Mouse (Mus musculus): ENCODE results near the gene Otud4. TPM values are rescaled to one million over a fixed set of nuclear protein-coding genes. Genes with fewer than 3 reads are reported as not detected.
"Not testable (repeated sequence)": the region's sequence is repeated elsewhere in the genome, so short reads cannot be mapped to it uniquely, and the experiment has no call there.

The Otud4 gene
- polyA plus RNA-seq, 1 experiment from 2014 or later, result 27.1 TPM

DNA sequence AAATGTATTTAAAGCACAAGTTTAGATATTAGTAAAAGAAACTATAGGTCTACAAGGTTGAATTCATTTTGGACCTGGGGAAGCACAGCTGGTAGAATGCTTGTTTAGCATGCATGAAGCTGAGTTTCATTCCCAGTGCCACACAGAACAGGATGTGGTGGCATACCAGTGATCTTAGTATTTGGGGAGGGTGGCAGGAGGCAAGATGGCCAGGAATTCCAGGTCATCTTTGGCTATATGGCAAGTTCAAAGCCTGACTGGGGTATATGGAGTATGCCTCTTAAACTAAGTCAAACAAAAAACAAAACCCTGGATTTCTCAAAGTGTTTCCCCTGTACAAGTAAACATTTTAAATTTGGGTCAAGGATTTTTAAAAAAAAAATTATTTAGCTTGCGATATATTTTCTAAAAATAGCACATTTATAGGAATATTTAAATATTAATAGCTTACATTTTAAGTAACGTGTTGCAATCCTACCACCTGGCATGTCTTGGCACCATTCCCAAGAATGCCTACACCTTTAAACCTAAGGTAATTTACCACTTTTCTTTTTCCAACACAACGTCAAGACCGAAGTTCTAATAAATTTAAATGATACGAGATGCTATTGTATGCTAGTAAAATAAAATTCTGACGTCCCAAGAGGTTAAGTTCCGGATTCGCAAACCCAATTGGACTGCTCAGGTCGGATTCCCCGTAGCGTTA lies 1.3 kb upstream of the Otud4 start:
- Histone ChIP-seq H3K27me3 (ENCODE audit: insufficient read depth, low read length) (no peaks in the 10 kb centered on the region), H3K9ac (peak overlapping the region; percentile 90), H3K9me3 (ENCODE audit: low read depth, low read length) (no peaks in the 10 kb centered on the region), H3K27ac (ENCODE audit: low read depth) (peak overlapping the region; percentile 89), H3K4me3 (ENCODE audit: low read depth, low read length) (peak overlapping the region; percentile 93), H3K4me1 (ENCODE audit: insufficient read depth) (peaks cover 16% of the 10 kb centered on the region), H3K36me3 (ENCODE audit: insufficient read depth) (no peaks in the 10 kb centered on the region), H3K4me2 (peak overlapping the region; percentile 72)
- 5% methylated on average over 11 of the region's 11 CpGs for WGBS
- DNase-seq, result peak; percentile 65
- TF ChIP-seq CTCF (IDR thresholded peaks at IDR 0.05; ENCODE audit: low read depth), result no peak
- no peak for ATAC-seq (ENCODE audit: insufficient read depth)

DNA sequence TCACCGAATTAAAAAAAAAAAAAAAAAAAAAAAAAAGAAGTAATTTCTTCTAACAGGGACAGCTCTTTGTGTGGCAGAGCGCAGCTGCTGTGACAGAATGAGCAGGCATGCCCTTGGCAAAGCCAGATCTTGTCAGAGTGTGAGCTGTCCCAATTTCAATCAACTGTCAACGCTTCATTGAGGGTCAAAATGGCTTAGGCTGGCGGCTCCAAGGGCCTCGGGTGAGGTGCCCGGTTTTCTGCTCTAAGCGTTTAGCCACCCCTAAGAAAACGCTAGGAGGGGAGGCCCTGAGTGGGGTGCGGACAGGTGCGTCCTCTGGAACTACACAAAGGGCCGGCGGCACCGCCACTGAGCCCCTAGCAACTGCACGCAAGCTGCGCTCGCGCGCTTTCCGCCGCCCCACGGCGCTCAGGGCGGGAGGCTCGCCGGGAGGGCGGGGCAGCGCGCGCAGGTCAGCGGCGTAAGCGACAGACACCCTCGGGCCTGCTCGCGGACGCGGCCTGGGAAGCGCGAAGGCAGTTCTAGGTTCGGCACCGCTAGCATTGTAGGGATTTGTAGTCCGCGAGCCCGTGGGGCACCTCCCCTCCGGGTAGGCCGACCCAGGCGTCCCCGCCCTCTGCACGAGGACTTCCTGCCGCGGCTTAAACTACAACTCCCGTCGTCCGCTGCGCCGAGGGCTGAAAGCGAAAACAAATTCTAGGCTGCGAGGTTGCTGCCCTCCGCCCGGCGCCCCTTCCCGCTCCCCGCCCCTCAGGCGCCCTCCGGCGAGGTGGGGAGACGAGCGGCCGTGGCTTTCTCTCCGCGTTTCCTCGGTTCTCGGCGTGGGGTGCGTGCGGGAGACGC lies 490 bp upstream of the Otud4 start:
- peak overlapping the region; percentile 93 for H3K4me3 ChIP-seq (ENCODE audit: low read depth, low read length)
- H3K9me3 ChIP-seq (ENCODE audit: low read depth, low read length), result no peaks in the 10 kb centered on the region
- DNase-seq (peak; percentile 99), ATAC-seq (ENCODE audit: insufficient read depth) (peak; percentile 99)
- peak overlapping the region; percentile 79 for H3K4me2 ChIP-seq
- peak overlapping the region; percentile 96 for H3K27ac ChIP-seq (ENCODE audit: low read depth)
- no peak for TF ChIP-seq CTCF (IDR thresholded peaks at IDR 0.05; ENCODE audit: low read depth)
- no peaks in the 10 kb centered on the region for H3K27me3 ChIP-seq (ENCODE audit: insufficient read depth, low read length)
- peaks cover 1% of the 10 kb centered on the region for H3K36me3 ChIP-seq (ENCODE audit: insufficient read depth)
- H3K4me1 ChIP-seq (ENCODE audit: insufficient read depth), result peaks cover 16% of the 10 kb centered on the region
- H3K9ac ChIP-seq, result peak overlapping the region; percentile 90
- under 1% methylated on average over 77 of the region's 77 CpGs for WGBS

DNA sequence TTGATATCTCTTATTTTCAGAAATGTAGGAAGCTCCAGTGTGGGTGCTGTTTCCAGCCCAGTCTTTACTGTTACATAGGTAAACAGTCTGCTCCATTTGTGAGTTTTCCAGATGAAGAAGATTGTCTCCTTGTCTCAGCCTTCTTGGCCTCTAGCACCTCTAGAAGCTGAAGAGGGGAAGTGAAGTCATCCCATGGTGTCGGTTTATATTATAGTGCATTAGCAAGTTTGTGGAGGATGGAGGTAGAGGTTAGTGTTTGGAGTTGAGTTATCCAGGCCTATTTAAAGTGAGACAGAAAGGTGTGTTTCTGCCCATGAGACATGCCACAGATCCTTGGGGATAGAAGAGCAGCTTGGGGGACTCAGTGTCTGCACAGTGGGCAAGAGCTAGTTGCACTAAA lies 1.7 kb downstream of the Otud4 start:
- peaks cover 20% of the 10 kb centered on the region for H3K36me3 ChIP-seq (ENCODE audit: insufficient read depth)
- H3K27ac ChIP-seq (ENCODE audit: low read depth), result no peak overlapping the region
- TF ChIP-seq CTCF (IDR thresholded peaks at IDR 0.05; ENCODE audit: low read depth), result no peak
- H3K9ac ChIP-seq, result peak overlapping the region; percentile 90
- 16% methylated on average over 1 of the region's 1 CpGs for WGBS
- no peaks in the 10 kb centered on the region for H3K9me3 ChIP-seq (ENCODE audit: low read depth, low read length)
- no peaks in the 10 kb centered on the region for H3K27me3 ChIP-seq (ENCODE audit: insufficient read depth, low read length)
- ATAC-seq (ENCODE audit: insufficient read depth) (no peak), DNase-seq (no peak)
- H3K4me2 ChIP-seq, result peak overlapping the region; percentile 79
- H3K4me1 ChIP-seq (ENCODE audit: insufficient read depth), result peaks cover 16% of the 10 kb centered on the region
- peak overlapping the region; percentile 93 for H3K4me3 ChIP-seq (ENCODE audit: low read depth, low read length)

GRCm38 (mm10) chr8:79649569-79649968 lies 10.2 kb downstream of the Otud4 start:
- WGBS, result 91% methylated on average over 4 of the region's 4 CpGs
- Histone ChIP-seq H3K27me3 (ENCODE audit: insufficient read depth, low read length) (no peaks in the 10 kb centered on the region), H3K36me3 (ENCODE audit: insufficient read depth) (peaks cover 50% of the 10 kb centered on the region), H3K9me3 (ENCODE audit: low read depth, low read length) (no peaks in the 10 kb centered on the region), H3K9ac (no peak overlapping the region), H3K27ac (ENCODE audit: low read depth) (no peak overlapping the region), H3K4me2 (no peak overlapping the region), H3K4me3 (ENCODE audit: low read depth, low read length) (no peak overlapping the region), H3K4me1 (ENCODE audit: insufficient read depth) (no peaks in the 10 kb centered on the region)
- ATAC-seq (ENCODE audit: insufficient read depth) (no peak), DNase-seq (no peak)
- no peak for TF ChIP-seq CTCF (IDR thresholded peaks at IDR 0.05; ENCODE audit: low read depth)

DNA sequence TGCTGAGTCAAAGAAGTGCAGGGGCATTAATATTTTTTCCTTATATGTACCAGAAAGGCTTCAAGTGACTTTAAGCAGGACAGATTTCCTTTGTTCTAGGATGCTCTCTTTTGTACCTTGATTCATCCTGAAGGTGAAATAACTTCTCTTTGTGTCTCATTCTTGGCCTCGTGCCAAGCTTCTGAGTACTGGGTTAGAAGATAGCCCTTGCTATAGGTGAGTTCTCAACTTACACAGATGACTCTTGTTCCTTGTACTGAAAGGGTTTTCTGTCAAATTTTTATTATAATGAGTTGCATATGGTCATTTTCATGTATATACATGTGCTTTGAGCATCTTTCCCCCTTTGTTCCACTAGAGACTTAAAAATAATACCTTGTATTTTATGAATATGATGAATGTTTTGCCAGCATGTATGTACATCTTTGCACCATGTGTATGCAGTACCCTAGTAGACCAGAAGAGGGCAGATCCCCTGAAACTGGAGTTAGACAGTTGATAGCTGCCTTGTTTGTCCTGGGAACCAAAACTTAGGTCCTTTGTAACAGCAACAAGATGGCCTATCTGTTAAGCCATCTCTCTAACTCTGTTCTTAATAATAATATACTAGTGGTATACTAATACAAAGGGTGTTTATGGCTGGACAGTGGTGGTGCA lies 10.9 kb downstream of the Otud4 start:
- peak; percentile 68 for DNase-seq
- no peak overlapping the region for H3K4me3 ChIP-seq (ENCODE audit: low read depth, low read length)
- no peak overlapping the region for H3K4me2 ChIP-seq
- 76% methylated on average over 1 of the region's 1 CpGs for WGBS
- TF ChIP-seq CTCF (IDR thresholded peaks at IDR 0.05; ENCODE audit: low read depth), result peak; percentile 67
- ATAC-seq (ENCODE audit: insufficient read depth), result no peak
- no peak overlapping the region for H3K9ac ChIP-seq
- H3K4me1 ChIP-seq (ENCODE audit: insufficient read depth), result no peaks in the 10 kb centered on the region
- peaks cover 53% of the 10 kb centered on the region for H3K36me3 ChIP-seq (ENCODE audit: insufficient read depth)
- no peaks in the 10 kb centered on the region for H3K27me3 ChIP-seq (ENCODE audit: insufficient read depth, low read length)
- H3K27ac ChIP-seq (ENCODE audit: low read depth), result no peak overlapping the region
- H3K9me3 ChIP-seq (ENCODE audit: low read depth, low read length), result no peaks in the 10 kb centered on the region

DNA sequence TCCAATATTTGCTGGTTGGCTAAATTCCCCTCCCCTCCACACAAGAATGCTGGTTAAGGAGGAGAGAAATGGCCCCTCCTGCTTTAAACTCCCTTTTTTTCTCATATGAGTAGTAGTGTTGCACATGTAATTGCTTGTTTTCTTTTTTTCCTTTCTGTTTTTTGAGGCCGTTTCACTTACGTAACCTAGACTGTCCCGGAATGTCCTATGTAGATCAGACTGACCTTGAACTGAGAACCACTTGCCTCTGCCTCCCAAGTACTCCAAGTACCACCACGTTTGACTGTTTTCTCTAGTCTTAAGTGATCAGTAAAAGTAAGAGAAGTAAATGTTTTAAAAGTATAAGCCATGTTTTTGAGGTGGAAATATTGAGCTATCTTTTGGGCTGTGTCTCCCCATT lies 14.3 kb downstream of the Otud4 start:
- Histone ChIP-seq H3K36me3 (ENCODE audit: insufficient read depth) (peaks cover 61% of the 10 kb centered on the region), H3K4me1 (ENCODE audit: insufficient read depth) (no peaks in the 10 kb centered on the region), H3K27ac (ENCODE audit: low read depth) (no peak overlapping the region), H3K4me3 (ENCODE audit: low read depth, low read length) (no peak overlapping the region), H3K4me2 (no peak overlapping the region), H3K9ac (no peak overlapping the region), H3K27me3 (ENCODE audit: insufficient read depth, low read length) (no peaks in the 10 kb centered on the region), H3K9me3 (ENCODE audit: low read depth, low read length) (no peaks in the 10 kb centered on the region)
- WGBS, result 82% methylated on average over 4 of the region's 4 CpGs
- ATAC-seq (ENCODE audit: insufficient read depth) (no peak), DNase-seq (no peak)
- no peak for TF ChIP-seq CTCF (IDR thresholded peaks at IDR 0.05; ENCODE audit: low read depth)

DNA sequence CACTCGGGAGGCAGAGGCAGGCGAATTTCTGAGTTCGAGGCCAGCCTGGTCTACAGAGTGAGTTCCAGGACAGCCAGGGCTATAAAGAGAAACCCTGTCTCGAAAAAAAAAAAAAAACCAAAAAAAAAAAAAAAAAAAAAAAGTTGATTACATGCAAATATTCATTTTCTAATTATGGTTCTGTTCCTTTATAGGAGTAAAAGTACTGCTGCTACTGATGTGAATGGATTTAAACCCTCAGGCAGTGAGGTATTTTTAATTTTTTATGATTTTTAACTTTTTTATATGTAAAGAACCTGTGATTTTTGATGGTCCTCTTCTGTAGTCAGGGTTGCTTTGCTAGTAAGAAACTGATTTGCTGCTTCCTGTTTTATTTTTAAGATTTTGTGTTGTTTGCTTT lies 19.3 kb downstream of the Otud4 start:
- DNase-seq; H3K4me2 ChIP-seq; H3K4me3 ChIP-seq (ENCODE audit: low read depth, low read length); H3K9ac ChIP-seq; ATAC-seq (ENCODE audit: insufficient read depth); H3K9me3 ChIP-seq (ENCODE audit: low read depth, low read length); H3K27ac ChIP-seq (ENCODE audit: low read depth); H3K27me3 ChIP-seq (ENCODE audit: insufficient read depth, low read length); H3K4me1 ChIP-seq (ENCODE audit: insufficient read depth): not testable (repeated sequence)
- WGBS, result 89% methylated on average over 4 of the region's 4 CpGs
- peaks cover 86% of the 10 kb centered on the region for H3K36me3 ChIP-seq (ENCODE audit: insufficient read depth)

Measured in lung, embryonic 14.5 days (tissue).